ENCODE assay signal across 25 mouse cellular contexts in genomic region chr11:98046466-98046865, GRCm38 (mm10). TPM values are rescaled to one million over a fixed set of nuclear protein-coding genes. Genes with fewer than 3 reads are reported as not detected.
DNase-seq lines count a peak whose midpoint lies in the region; ATAC-seq and TF ChIP-seq lines count a peak whose summit lies in the region.
"Had no signal": no experiment of that assay in that cellular context is flagged by ENCODE, and none has a peak within 500 bp of the region (broad histone marks: within the 10 kb centered on the region; RNA-seq: fewer than 3 reads in every experiment).

No protein-coding gene starts in this region.

- H3K27me3 ChIP-seq in hindbrain, postnatal 0 days (ENCODE audit: insufficient read depth, low read length): peaks cover 3% of the 10 kb centered on the region; the same call in 1 of the 2 replicates
- peaks cover 19% of the 10 kb centered on the region for H3K27me3 ChIP-seq in hindbrain, embryonic 14.5 days (ENCODE audit: control insufficient read depth, insufficient read depth, low read length)

- H3K36me3 ChIP-seq in hindbrain, postnatal 0 days (ENCODE audit: insufficient read depth, low read length): no peaks in the 10 kb centered on the region
- no peaks in the 10 kb centered on the region for H3K36me3 ChIP-seq in hindbrain, embryonic 14.5 days (replicated peaks; ENCODE audit: control insufficient read depth, insufficient read depth)
- H3K36me3 ChIP-seq: forebrain, embryonic 15.5 days; heart, embryonic 10.5 days; hindbrain, embryonic 12.5 days; neural tube, embryonic 15.5 days had no signal

- H3K4me1 ChIP-seq in hindbrain, postnatal 0 days (ENCODE audit: insufficient read depth, low read length): no peaks in the 10 kb centered on the region
- H3K4me1 ChIP-seq in hindbrain, embryonic 14.5 days (replicated peaks; ENCODE audit: control insufficient read depth, insufficient read depth, low read length): no peaks in the 10 kb centered on the region

- H3K4me2 ChIP-seq in hindbrain, postnatal 0 days (ENCODE audit: low read depth, low read length): no peak overlapping the region
- H3K4me2 ChIP-seq in hindbrain, embryonic 14.5 days (replicated peaks): no peak overlapping the region
- H3K4me2 ChIP-seq: forebrain, embryonic 15.5 days; hindbrain, embryonic 12.5 days; neural tube, embryonic 15.5 days had no signal

- WGBS in hindbrain, postnatal 0 days: 47% methylated on average over 1 of the region's 1 CpGs
- WGBS in hindbrain, embryonic 14.5 days: 75% methylated on average over 1 of the region's 1 CpGs

- H3K27ac ChIP-seq in hindbrain, postnatal 0 days: no peak overlapping the region
- H3K27ac ChIP-seq in hindbrain, embryonic 14.5 days: no peak overlapping the region
- H3K27ac ChIP-seq: forebrain, embryonic 15.5 days; heart, embryonic 10.5 days; hindbrain, embryonic 12.5 days; left cerebral cortex, adult 2 months; neural tube, embryonic 15.5 days had no signal

- no peak overlapping the region for H3K9ac ChIP-seq in hindbrain, postnatal 0 days (replicated peaks; ENCODE audit: low read length)
- no peak overlapping the region for H3K9ac ChIP-seq in hindbrain, embryonic 14.5 days
- H3K9ac ChIP-seq: forebrain, embryonic 15.5 days; hindbrain, embryonic 12.5 days; neural tube, embryonic 15.5 days had no signal

- no peak for ATAC-seq in hindbrain, postnatal 0 days
- ATAC-seq in hindbrain, embryonic 14.5 days (ENCODE audit: low FRiP score): no peak
- ATAC-seq: forebrain, embryonic 15.5 days; intestine, embryonic 16.5 days; midbrain, embryonic 16.5 days had no signal

- H3K9me3 ChIP-seq in hindbrain, postnatal 0 days (ENCODE audit: low read length): no peaks in the 10 kb centered on the region
- H3K9me3 ChIP-seq in hindbrain, embryonic 14.5 days (ENCODE audit: control insufficient read depth, low read length): no peaks in the 10 kb centered on the region
- H3K9me3 ChIP-seq: forebrain, embryonic 15.5 days; heart, embryonic 10.5 days; hindbrain, embryonic 12.5 days; neural tube, embryonic 15.5 days had no signal

- H3K4me3 ChIP-seq in hindbrain, postnatal 0 days (ENCODE audit: low read length): no peak overlapping the region
- no peak overlapping the region for H3K4me3 ChIP-seq in hindbrain, embryonic 14.5 days (replicated peaks; ENCODE audit: low read length)
- H3K4me3 ChIP-seq: forebrain, embryonic 15.5 days; heart, embryonic 10.5 days; hindbrain, embryonic 12.5 days; left cerebral cortex, adult 2 months; neural tube, embryonic 15.5 days had no signal

- peak; percentile 14; the same call in 1 of the 2 replicates for TF ChIP-seq CTCF in hindbrain, postnatal 0 days (IDR thresholded peaks at IDR 0.05; ENCODE audit: low read depth)

- no peak for DNase-seq in hindbrain, postnatal 0 days (ENCODE audit: low spot score)
- no peak for DNase-seq in hindbrain, embryonic 14.5 days (ENCODE audit: low spot score)
- peak; percentile 70 for DNase-seq in ovary, postnatal 36 days (ENCODE audit: low spot score)
- no peak for DNase-seq in ovary, postnatal 10 days (ENCODE audit: low spot score)
- DNase-seq in adrenal gland, postnatal 10 days: peak; percentile 82
- peak; percentile 71 for DNase-seq in testis, postnatal 14 days (ENCODE audit: low spot score)
- no peak for DNase-seq in frontal cortex, adult 2 months (ENCODE audit: extremely low spot score in 1 of 2, low spot score in 1 of 2)
- no peak for DNase-seq in B cell, adult 2 months
- DNase-seq: cerebellum, postnatal 10 days; gastrocnemius, postnatal 36 days; heart, postnatal 10 days; kidney, postnatal 25 days; left cerebral cortex, postnatal 4 days; liver; lung, adult 18-20 months; lung, postnatal 14 days; right cerebral cortex, postnatal 4 days; thymus, postnatal 25 days had no signal

RNA-seq across cellular contexts. Expression of gene Stac2, which starts 6.8 kb away (rescaled TPM):
- 4.4 and 6.9 TPM in 2 replicates for total RNA-seq in hindbrain, postnatal 0 days (2014; rRNA removed)
- 5.8 and 6.1 TPM in 2 replicates for polyA plus RNA-seq in hindbrain, postnatal 0 days (2015; fragmentation: Nextera tagmentation; extraction: Ambion mirVana)
- 6.7 and 7.3 TPM in 2 replicates for polyA plus RNA-seq in hindbrain, embryonic 14.5 days (2014; fragmentation: Nextera tagmentation; extraction: Ambion mirVana)
- total RNA-seq in adrenal gland, postnatal 10 days (2021): 1 to 10 TPM; 1.8 to 3.1 TPM
- polyA plus RNA-seq in frontal cortex, adult 2 months (2012; rRNA removed): 47.8 and 64.4 TPM in 2 replicates

RNA-seq across cellular contexts. Expression of gene Rpl19, which starts 20.0 kb away (rescaled TPM):
- 462 and 515 TPM in 2 replicates for total RNA-seq in hindbrain, postnatal 0 days (2014; rRNA removed)
- 650 and 673 TPM in 2 replicates for polyA plus RNA-seq in hindbrain, postnatal 0 days (2015; fragmentation: Nextera tagmentation; extraction: Ambion mirVana)
- polyA plus RNA-seq in hindbrain, embryonic 14.5 days (2014; fragmentation: Nextera tagmentation; extraction: Ambion mirVana): 614 and 694 TPM in 2 replicates
- total RNA-seq in adrenal gland, postnatal 10 days (2021): 1,000 to 10,000 TPM; 1,275 to 1,278 TPM
- polyA plus RNA-seq in frontal cortex, adult 2 months (2012; rRNA removed): 918 and 950 TPM in 2 replicates

RNA-seq across cellular contexts. Expression of gene Cacnb1, which starts 23.6 kb away (rescaled TPM):
- total RNA-seq in hindbrain, postnatal 0 days (2014; rRNA removed): 83.4 and 84.4 TPM in 2 replicates
- 43.1 and 51.0 TPM in 2 replicates for polyA plus RNA-seq in hindbrain, postnatal 0 days (2015; fragmentation: Nextera tagmentation; extraction: Ambion mirVana)
- polyA plus RNA-seq in hindbrain, embryonic 14.5 days (2014; fragmentation: Nextera tagmentation; extraction: Ambion mirVana): 40.0 and 40.3 TPM in 2 replicates
- 10 to 100 TPM; 11.7 to 29.3 TPM for total RNA-seq in adrenal gland, postnatal 10 days (2021)
- 99.8 and 103 TPM in 2 replicates for polyA plus RNA-seq in frontal cortex, adult 2 months (2012; rRNA removed)

RNA-seq across cellular contexts. Expression of gene Arl5c, which starts 50.5 kb away (rescaled TPM):
- total RNA-seq in hindbrain, postnatal 0 days (2014; rRNA removed): 2.0 and 2.6 TPM in 2 replicates
- polyA plus RNA-seq in hindbrain, postnatal 0 days (2015; fragmentation: Nextera tagmentation; extraction: Ambion mirVana): 3.6 and 4.8 TPM in 2 replicates
- 6.5 and 11.0 TPM in 2 replicates for polyA plus RNA-seq in hindbrain, embryonic 14.5 days (2014; fragmentation: Nextera tagmentation; extraction: Ambion mirVana)
- total RNA-seq in adrenal gland, postnatal 10 days (2021): 1 to 10 TPM; 3.1 to 3.8 TPM
- 3.2 and 3.4 TPM in 2 replicates for polyA plus RNA-seq in frontal cortex, adult 2 months (2012; rRNA removed)

Comparison
In these comparisons a context has a peak if more than half of its experiments do, and no peak if none do; other contexts are left out.
1. DNase-seq: peak in ovary, postnatal 36 days (single experiment), adrenal gland, postnatal 10 days (single experiment) and testis, postnatal 14 days (single experiment); none in hindbrain, postnatal 0 days (single experiment), hindbrain, embryonic 14.5 days (single experiment), ovary, postnatal 10 days (single experiment), frontal cortex, adult 2 months (0 of 2) and B cell, adult 2 months (0 of 2).